Mouse (Mus musculus) CD4-positive, CD25-positive, alpha-beta regulatory T cell, adult 4 months (primary cell): ENCODE data around the gene Vmac. TPM values are rescaled to one million over a fixed set of nuclear protein-coding genes. Genes with fewer than 3 reads are reported as not detected.
A peak's percentile ranks its signal among the peaks of the same experiment; 100 is the strongest.

Source experiments
- ATAC-seq: one replicate; pipeline ENCODE4 v1.8.0; 2017
- polyA plus RNA-seq, 2 experiments: library from polyadenylated mRNA; unstranded; fragments of 100-300 nt; shearing (Covaris generic); gene quantifications; one replicate each; pipeline ENCODE4 v1.2.1; 2017

Gene Vmac
- 1 to 10 TPM; 5.8 to 8.2 TPM for polyA plus RNA-seq

- peak; percentile 53 for ATAC-seq
Observed at GRCm38 (mm10) chr17:56717363-56718058, at the start of gene Vmac, which contains the start of gene Ndufa11. Gene Vmac (minus strand): TSS chr17:56718022. Gene Ndufa11 (plus strand): TSS chr17:56717767.

- no peak for ATAC-seq
Observed at GRCm38 (mm10) chr17:56766631-56767405, 49.0 kb upstream of the Vmac start.

- no peak for ATAC-seq
Observed at GRCm38 (mm10) chr17:56765431-56765830, 47.6 kb upstream of the Vmac start.

GRCm38 (mm10) chr17:56764474-56765354 lies 46.9 kb upstream of the Vmac start, which contains the start of gene Dus3l:
Gene Dus3l (plus strand): TSS chr17:56764757.
- ATAC-seq = peak; percentile 84

GRCm38 (mm10) chr17:56763741-56764250 lies 46.0 kb upstream of the Vmac start:
- ATAC-seq = no peak

GRCm38 (mm10) chr17:56762769-56763731 lies 45.2 kb upstream of the Vmac start:
- peak; percentile 37 for ATAC-seq

GRCm38 (mm10) chr17:56761991-56762410 lies 44.2 kb upstream of the Vmac start:
- peak; percentile 33 for ATAC-seq

GRCm38 (mm10) chr17:56761077-56761476 lies 43.3 kb upstream of the Vmac start:
- ATAC-seq = no peak

GRCm38 (mm10) chr17:56759261-56759660 lies 41.4 kb upstream of the Vmac start:
- no peak for ATAC-seq

- peak; percentile 50 for ATAC-seq
Observed at GRCm38 (mm10) chr17:56758132-56758531, 40.3 kb upstream of the Vmac start.

GRCm38 (mm10) chr17:56757416-56758123 lies 39.7 kb upstream of the Vmac start, which contains the start of gene Nrtn:
Gene Nrtn (minus strand): TSS chr17:56757530.
- ATAC-seq = no peak

GRCm38 (mm10) chr17:56756703-56757399 lies 39.0 kb upstream of the Vmac start:
- ATAC-seq = no peak

GRCm38 (mm10) chr17:56754271-56755185 lies 36.7 kb upstream of the Vmac start:
- ATAC-seq = no peak

GRCm38 (mm10) chr17:56753452-56753851 lies 35.6 kb upstream of the Vmac start:
- ATAC-seq = no peak

- no peak for ATAC-seq
Observed at GRCm38 (mm10) chr17:56751404-56752072, 33.7 kb upstream of the Vmac start.

- ATAC-seq = no peak
Observed at GRCm38 (mm10) chr17:56744173-56744572, 26.4 kb upstream of the Vmac start.

- no peak for ATAC-seq
Observed at GRCm38 (mm10) chr17:56740788-56741160, 23.0 kb upstream of the Vmac start.

- ATAC-seq = no peak
Observed at GRCm38 (mm10) chr17:56740118-56740787, 22.4 kb upstream of the Vmac start.
